Mouse (Mus musculus) thymus, adult 2 months (tissue): ENCODE results near the gene Lsmem1.

Experiments used
- CTCF ChIP-seq: fragments of 200-500 bp; IDR thresholded peaks from 2 replicates; pipeline ENCODE4 v1.5.1; 2012; ENCODE audit warnings: mild to moderate bottlenecking, control low read depth, low read length, moderate library complexity, borderline replicate concordance; ENCODE audit not compliant: control insufficient read depth, poor library complexity, insufficient read depth; ENCODE audit errors: extremely low read depth
- POLR2A ChIP-seq: fragments of 200-500 bp; IDR thresholded peaks from 2 replicates; pipeline ENCODE4 v1.6.1; 2012; ENCODE audit warnings: mild to moderate bottlenecking, low read length, control low read depth, moderate library complexity; ENCODE audit not compliant: control insufficient read depth, poor library complexity, insufficient read depth; ENCODE audit errors: extremely low read depth

DNA sequence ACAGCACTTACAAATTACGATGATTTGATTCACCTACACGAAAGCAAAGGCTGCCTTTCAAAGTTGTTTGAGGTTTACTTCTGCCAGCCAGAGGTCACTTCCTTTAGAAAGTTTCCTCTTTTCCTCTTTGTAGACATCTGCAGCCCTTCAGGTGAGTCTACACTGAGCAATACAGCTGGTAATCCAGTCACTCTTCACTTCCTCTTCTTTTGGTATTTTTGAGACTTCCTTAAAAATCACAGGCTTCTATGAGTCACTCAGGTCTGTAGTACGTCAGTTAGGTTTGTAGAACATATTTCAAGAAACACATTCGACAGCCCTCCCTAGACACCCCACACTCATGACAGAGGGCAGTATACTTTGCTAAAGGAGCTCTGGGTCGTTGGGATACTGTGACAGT, 58.6 kb downstream of the Lsmem1 start:
- TF ChIP-seq CTCF (no peak), POLR2A (no peak)
